Mouse (Mus musculus): ENCODE measurements around the gene Defb43. TPM values are rescaled to one million over a fixed set of nuclear protein-coding genes. Genes with fewer than 3 reads are reported as not detected.

Gene Defb43
- total RNA-seq, 4 experiments from 2014 or later, result not detected

GRCm38 (mm10) chr14:63066630-63067310 is 55.2 kb downstream of the Defb43 start:
- peak; percentile 75 for DNase-seq (ENCODE audit: low spot score)

Other genes starting within 250 kb of the Defb43 start
- 1 to 10 TPM; 5.8 to 7.2 (median 6.1) TPM for gene Wdfy2, start 174.1 kb upstream of the Defb43 start, total RNA-seq (2022)
- gene Defb48, start 27.3 kb upstream of the Defb43 start, total RNA-seq (2022), result not detected
- gene Defb47, start 13.7 kb upstream of the Defb43 start, total RNA-seq (2022), result not detected
- gene Defb42, start 35.2 kb downstream of the Defb43 start, total RNA-seq (2022), result under 1 TPM in 1 of 4 experiments, not detected in 3; 0.17 TPM
- gene Defb30, start 38.2 kb downstream of the Defb43 start, total RNA-seq (2022), result not detected